In genomic region chr7:144137827-144138226, GRCm38 (mm10) we compare ENCODE assay signal across 16 mouse cellular contexts.
"Had no signal": no experiment of that assay in that cellular context is flagged by ENCODE, and none has a peak within 500 bp of the region (broad histone marks: within the 10 kb centered on the region; RNA-seq: fewer than 3 reads in every experiment).

No protein-coding gene starts in this region.

- H3K4me1 ChIP-seq: liver, embryonic 13.5 days; megakaryocyte, embryonic 14.5 days had no signal

- H3K9ac ChIP-seq: hindbrain, embryonic 15.5 days; liver, embryonic 13.5 days; midbrain, embryonic 15.5 days; neural tube, embryonic 12.5 days; neural tube, embryonic 15.5 days had no signal

- ATAC-seq: midbrain, embryonic 15.5 days had no signal

- H3K4me2 ChIP-seq: hindbrain, embryonic 15.5 days; liver, embryonic 13.5 days; midbrain, embryonic 15.5 days; neural tube, embryonic 12.5 days; neural tube, embryonic 15.5 days had no signal

- H3K9me3 ChIP-seq: hindbrain, embryonic 15.5 days; liver, embryonic 13.5 days; megakaryocyte, embryonic 14.5 days; midbrain, embryonic 10.5 days; midbrain, embryonic 15.5 days; neural tube, embryonic 12.5 days; neural tube, embryonic 15.5 days had no signal

- H3K27me3 ChIP-seq: hindbrain, embryonic 15.5 days; liver, embryonic 13.5 days; midbrain, embryonic 15.5 days; neural tube, embryonic 12.5 days; neural tube, embryonic 15.5 days had no signal

- H3K4me3 ChIP-seq: hindbrain, embryonic 15.5 days; left cerebral cortex, adult 2 months; liver, embryonic 13.5 days; megakaryocyte, embryonic 14.5 days; midbrain, embryonic 10.5 days; midbrain, embryonic 15.5 days; neural tube, embryonic 12.5 days; neural tube, embryonic 15.5 days had no signal

- DNase-seq: kidney, adult 18-20 months; kidney, postnatal 10 days; layer of hippocampus, postnatal 36 days; liver, embryonic 13.5 days; retina, postnatal 1 day; right cerebral cortex, postnatal 25 days; spleen, adult 18-20 months; thymus, adult 18-20 months; thymus, postnatal 36 days had no signal

- H3K36me3 ChIP-seq: hindbrain, embryonic 15.5 days; liver, embryonic 13.5 days; midbrain, embryonic 10.5 days; midbrain, embryonic 15.5 days; neural tube, embryonic 12.5 days; neural tube, embryonic 15.5 days had no signal

- H3K27ac ChIP-seq: hindbrain, embryonic 15.5 days; left cerebral cortex, adult 2 months; liver, embryonic 13.5 days; midbrain, embryonic 10.5 days; midbrain, embryonic 15.5 days; neural tube, embryonic 12.5 days; neural tube, embryonic 15.5 days had no signal
